Mouse (Mus musculus): Measurements from ENCODE around the gene Acadvl.

- TF ChIP-seq CTCF (conservative IDR thresholded peaks at IDR 0.05; ENCODE audit: low read length) (no peak), POU5F1 (IDR thresholded peaks at IDR 0.05; ENCODE audit: borderline replicate concordance, low read length) (no peak)
Observed at GRCm38 (mm10) chr11:69995391-69995960, 19.7 kb downstream of the Acadvl start, which contains the start of gene Phf23.
